Mouse (Mus musculus) layer of hippocampus, adult 8-10 months (tissue): ENCODE measurements around the gene Kpna1. TPM values are rescaled to one million over a fixed set of nuclear protein-coding genes. Genes with fewer than 3 reads are reported as not detected.
A peak's percentile ranks its signal among the peaks of the same experiment; 100 is the strongest.

Source experiments
- DNase-seq, 2 experiments: peaks; one replicate each; pipeline ENCODE4 v3.0.0; 2022; ENCODE audit warnings: low spot score in 2 of 2
- total RNA-seq, 4 experiments: library from RNA; stranded (reverse); gene quantifications; 2 replicates each; pipeline ENCODE4 v1.2.4; 2022

Gene Kpna1
- total RNA-seq, 4 experiments from 2014 or later = 110 to 152 (median 124) TPM

DNA sequence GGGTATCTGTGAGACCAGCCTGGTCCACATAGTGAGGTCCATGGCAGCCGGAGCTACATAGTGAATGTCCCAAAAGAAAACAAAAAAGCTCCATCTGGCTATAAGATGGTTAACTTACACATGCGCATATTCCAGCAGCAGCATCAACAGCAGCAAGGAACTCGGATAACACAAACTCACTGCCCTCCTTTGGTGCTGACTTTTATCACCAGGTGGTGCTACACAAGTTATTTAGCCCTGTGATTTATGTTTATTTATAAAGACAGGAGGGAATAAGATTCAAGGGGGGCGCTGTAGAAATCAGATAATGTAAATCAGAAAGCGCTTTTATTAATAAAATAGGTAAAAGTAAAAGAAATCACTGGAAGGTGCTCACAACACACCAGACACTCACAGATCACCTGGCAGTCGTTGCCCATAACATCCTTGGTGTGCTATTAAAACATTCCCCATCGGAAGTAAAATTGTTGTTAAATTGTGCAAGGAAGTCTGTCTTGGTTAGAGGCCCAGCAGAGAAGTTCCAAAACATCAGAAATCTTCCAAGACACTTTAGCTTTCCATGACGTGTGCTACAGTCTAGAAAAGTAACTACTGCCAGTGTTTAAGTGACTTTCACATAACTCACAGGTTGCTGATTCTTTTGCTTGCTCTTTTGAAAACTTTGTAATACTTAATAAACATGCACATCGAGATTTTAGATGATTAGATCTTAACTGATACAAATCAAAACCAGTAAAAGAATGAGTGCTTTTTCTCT, 91.4 kb downstream of the Kpna1 start:
- DNase-seq = no peak

DNA sequence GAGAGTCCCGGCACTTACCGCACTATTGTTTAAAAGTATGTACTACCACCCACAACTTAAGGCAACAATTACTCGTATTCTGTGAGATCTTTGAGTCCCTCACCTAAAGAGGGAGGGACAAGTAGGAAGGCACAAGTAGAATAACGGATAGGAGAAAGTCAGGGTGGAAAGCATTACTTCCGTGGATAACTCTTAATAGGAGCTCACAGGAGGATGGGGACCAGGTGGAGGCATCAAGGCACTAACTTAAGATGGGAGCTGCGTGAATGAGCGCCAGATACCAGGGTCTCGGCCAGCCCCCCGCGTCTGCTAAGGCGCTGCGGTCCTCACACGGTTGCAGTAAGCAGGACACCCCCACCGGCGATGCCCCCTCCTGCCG, 92.5 kb downstream of the Kpna1 start:
- no peak for DNase-seq

DNA sequence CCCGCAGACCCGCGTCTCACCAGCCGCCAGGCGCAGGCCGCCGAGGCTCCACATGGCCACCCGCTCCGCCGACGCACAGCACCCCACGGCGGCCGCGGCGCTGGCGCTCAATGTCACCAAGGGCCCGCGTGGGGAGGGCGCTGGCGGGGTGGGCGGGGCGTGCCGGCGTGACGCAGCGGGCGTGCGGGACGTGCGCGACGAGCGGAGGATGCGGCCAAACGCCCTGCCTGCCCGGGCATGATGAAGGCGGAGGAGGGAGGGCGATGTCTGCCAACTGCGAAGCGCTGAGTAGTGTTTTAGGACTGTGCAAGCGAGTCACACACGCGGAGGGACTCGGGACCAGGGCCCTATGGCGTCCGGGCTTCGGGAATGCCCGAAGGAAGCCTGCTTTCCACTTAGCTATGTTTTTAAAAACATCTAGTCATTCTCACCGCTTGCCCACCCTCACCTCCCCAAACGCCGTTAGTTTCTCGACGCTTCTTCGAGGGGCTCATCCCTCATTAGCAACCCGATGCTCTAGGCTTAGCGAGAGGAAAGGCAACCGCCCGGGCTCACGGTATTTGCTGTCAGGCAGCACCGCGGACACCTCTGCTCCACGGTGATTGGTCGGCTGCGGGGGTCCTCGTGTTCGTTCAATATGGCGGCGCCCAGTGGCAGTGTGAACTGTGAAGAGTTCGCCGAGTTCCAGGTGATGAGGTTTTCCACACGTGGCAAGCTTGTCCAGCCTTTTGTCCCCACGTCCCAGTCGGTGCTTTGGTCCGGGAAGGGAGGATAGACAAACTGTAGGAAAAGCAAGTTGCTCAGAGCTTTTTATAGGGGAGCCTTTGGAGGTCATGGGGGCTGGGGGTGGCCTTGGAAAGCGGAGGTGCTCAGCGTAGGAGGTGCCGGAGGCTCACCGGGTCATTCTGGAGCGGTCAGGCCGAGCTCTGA, 93.2 kb downstream of the Kpna1 start, which contains the start of the genes Fam162a and Ccdc58:
TSS of gene Fam162a (minus strand) at position 145 of the 930 bp plus-strand sequence.
TSS of gene Ccdc58 (plus strand) at position 236 of the 930 bp plus-strand sequence.
- DNase-seq = peak; percentile 88 to 90

DNA sequence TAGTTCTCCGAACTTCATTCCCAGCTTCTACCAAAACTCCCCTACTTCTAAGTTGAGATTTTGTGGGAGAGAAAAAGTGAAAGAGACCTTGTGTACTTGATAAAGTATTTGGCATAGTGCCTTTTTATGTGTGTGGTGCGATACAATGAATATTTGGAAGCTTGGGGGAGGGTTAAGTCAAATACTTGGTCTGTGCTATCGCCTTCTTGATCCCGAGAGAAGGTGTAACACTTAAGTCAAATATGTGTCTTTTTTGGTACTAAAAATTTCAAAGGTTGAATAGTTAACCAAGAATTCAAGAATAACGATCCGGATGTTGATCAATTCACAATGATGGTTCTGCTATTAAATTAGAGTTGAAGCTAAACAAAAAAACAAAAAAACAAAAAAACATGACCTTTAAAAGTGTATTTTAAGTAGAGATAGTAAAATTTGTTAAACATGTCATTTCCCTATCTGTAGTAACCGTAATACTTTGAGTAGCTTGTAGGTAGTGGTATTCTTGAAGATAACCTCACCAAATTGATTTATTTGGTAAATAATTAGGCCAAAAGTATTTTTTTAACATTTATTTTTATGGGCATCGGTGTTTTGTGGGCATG, 94.0 kb downstream of the Kpna1 start:
- DNase-seq = no peak

DNA sequence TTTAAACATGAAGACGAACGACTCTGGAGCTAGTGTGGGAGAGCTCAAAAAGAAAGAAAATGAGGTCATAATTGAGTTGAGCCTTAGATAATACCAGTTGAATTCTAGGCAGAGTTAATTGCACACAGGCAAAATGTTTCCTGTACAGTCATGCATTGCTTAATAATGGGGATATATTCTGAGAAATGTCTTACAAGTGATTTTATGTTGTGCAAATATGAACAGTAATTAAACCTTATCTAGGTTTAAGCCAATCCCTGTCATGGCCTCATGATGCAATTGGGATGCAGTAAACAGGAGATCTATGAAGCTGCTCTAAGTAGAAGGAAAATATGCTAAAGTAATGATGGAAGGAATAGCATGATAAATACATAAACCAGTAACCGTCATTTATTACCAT, 96.2 kb downstream of the Kpna1 start:
- no peak for DNase-seq

DNA sequence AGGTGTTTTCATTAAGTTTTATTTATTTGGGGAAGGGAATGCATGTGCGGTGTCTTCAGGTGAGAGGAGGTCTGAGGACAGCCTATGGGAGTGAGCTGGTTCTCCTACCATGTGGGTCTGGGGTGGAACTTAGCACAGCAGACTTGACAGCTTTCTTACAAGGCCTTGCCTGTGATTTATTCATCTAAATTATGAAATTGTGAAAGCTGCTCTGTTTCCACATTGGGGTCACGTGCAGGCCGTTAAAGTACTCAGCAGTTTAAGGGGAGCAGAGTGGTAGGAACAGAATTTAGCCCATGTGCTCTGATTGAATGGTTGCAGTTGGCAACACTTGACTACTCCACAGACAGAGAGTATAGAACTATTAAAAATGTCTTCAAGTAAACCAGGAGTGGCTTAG, 101.4 kb downstream of the Kpna1 start:
- no peak for DNase-seq

Other genes starting within 250 kb of the Kpna1 start
- 10 to 100 TPM; 60.9 to 68.2 (median 64.7) TPM for gene Dirc2, start 209.4 kb upstream of the Kpna1 start, total RNA-seq
- gene Hspbap1, start 208.4 kb upstream of the Kpna1 start, total RNA-seq = 1 to 10 TPM; 6.5 to 9.0 (median 7.3) TPM
- gene Parp14, start 107.2 kb upstream of the Kpna1 start, total RNA-seq = 1 to 10 TPM; 1.3 to 5.4 (median 3.2) TPM
- gene Parp9, start 40.3 kb upstream of the Kpna1 start, total RNA-seq = 1 to 10 TPM; 2.8 to 9.4 (median 5.6) TPM
- gene Dtx3l, start 39.6 kb upstream of the Kpna1 start, total RNA-seq = 1 to 10 TPM; 4.5 to 7.6 (median 6.3) TPM
- gene Wdr5b, start 62.4 kb downstream of the Kpna1 start, total RNA-seq = 1 to 10 TPM; 4.4 to 6.3 (median 4.9) TPM
- gene Fam162a, start 92.8 kb downstream of the Kpna1 start, total RNA-seq = 10 to 100 TPM; 79.8 to 84.1 (median 82.1) TPM
- gene Ccdc58, start 92.9 kb downstream of the Kpna1 start, total RNA-seq = 10 to 100 TPM; 19.7 to 30.9 (median 27.3) TPM
- not detected for gene Csta1, start 152.5 kb downstream of the Kpna1 start, total RNA-seq
- not detected for gene Stfa2l1, start 178.1 kb downstream of the Kpna1 start, total RNA-seq
- not detected for gene Gm5483, start 205.5 kb downstream of the Kpna1 start, total RNA-seq
- gene Gm5416, start 231.7 kb downstream of the Kpna1 start, total RNA-seq = not detected
- gene 2010005H15Rik, start 242.7 kb downstream of the Kpna1 start, total RNA-seq = not detected